Mouse (Mus musculus): ENCODE measurements around the gene Ahnak2. TPM values are rescaled to one million over a fixed set of nuclear protein-coding genes. Genes with fewer than 3 reads are reported as not detected.

The Ahnak2 gene
- polyA plus RNA-seq, 1 experiment from 2014 or later: 0.50 TPM

- ATAC-seq (replicated peaks; ENCODE audit: low FRiP score, low read depth) (no peak), DNase-seq (ENCODE audit: low spot score) (no peak)
- 86% methylated on average over 6 of the region's 6 CpGs for WGBS
- Histone ChIP-seq H3K27me3 (ENCODE audit: insufficient read depth, low read length) (no peaks in the 10 kb centered on the region), H3K9ac (ENCODE audit: low read depth, low read length) (peak overlapping the region; percentile 89; the same call in 1 of the 2 replicates), H3K4me2 (ENCODE audit: low read length) (peak overlapping the region; percentile 98), H3K9me3 (replicated peaks; ENCODE audit: low read length) (no peaks in the 10 kb centered on the region), H3K4me1 (replicated peaks; ENCODE audit: insufficient read depth, low read length) (peaks cover 9% of the 10 kb centered on the region; the same call in 1 of the 2 replicates), H3K4me3 (replicated peaks; ENCODE audit: low read depth, low read length) (peak overlapping the region; percentile 80; the same call in 1 of the 2 replicates), H3K27ac (no peak overlapping the region), H3K36me3 (ENCODE audit: insufficient read depth, low read length) (no peaks in the 10 kb centered on the region; the same call in 1 of the 2 replicates)
- TF ChIP-seq CTCF (IDR thresholded peaks at IDR 0.05; ENCODE audit: low read depth): no peak
Observed at GRCm38 (mm10) chr12:112723445-112723844, 79.0 kb downstream of the Ahnak2 start.

GRCm38 (mm10) chr12:112723028-112723330 lies 79.5 kb downstream of the Ahnak2 start:
- H3K4me2 ChIP-seq (ENCODE audit: low read length): peak overlapping the region; percentile 98
- H3K9me3 ChIP-seq (replicated peaks; ENCODE audit: low read length): no peaks in the 10 kb centered on the region
- no peak for ATAC-seq (replicated peaks; ENCODE audit: low FRiP score, low read depth)
- H3K4me1 ChIP-seq (replicated peaks; ENCODE audit: insufficient read depth, low read length): peaks cover 9% of the 10 kb centered on the region; the same call in 1 of the 2 replicates
- H3K27me3 ChIP-seq (ENCODE audit: insufficient read depth, low read length): no peaks in the 10 kb centered on the region
- H3K9ac ChIP-seq (ENCODE audit: low read depth, low read length): peak overlapping the region; percentile 89
- H3K27ac ChIP-seq: peak overlapping the region; percentile 96; the same call in 1 of the 2 replicates
- TF ChIP-seq CTCF (IDR thresholded peaks at IDR 0.05; ENCODE audit: low read depth): no peak
- 3% methylated on average over 5 of the region's 5 CpGs for WGBS
- H3K4me3 ChIP-seq (replicated peaks; ENCODE audit: low read depth, low read length): peak overlapping the region; percentile 80
- H3K36me3 ChIP-seq (ENCODE audit: insufficient read depth, low read length): no peaks in the 10 kb centered on the region; the same call in 1 of the 2 replicates
- no peak for DNase-seq (ENCODE audit: low spot score)

- H3K9me3 ChIP-seq (replicated peaks; ENCODE audit: low read length): no peaks in the 10 kb centered on the region
- peak overlapping the region; percentile 96 for H3K27ac ChIP-seq
- peak overlapping the region; percentile 89 for H3K9ac ChIP-seq (ENCODE audit: low read depth, low read length)
- TF ChIP-seq CTCF (IDR thresholded peaks at IDR 0.05; ENCODE audit: low read depth): no peak
- H3K4me2 ChIP-seq (ENCODE audit: low read length): peak overlapping the region; percentile 98
- H3K4me3 ChIP-seq (replicated peaks; ENCODE audit: low read depth, low read length): peak overlapping the region; percentile 80
- peak; percentile 31; the same call in 1 of the 2 replicates for ATAC-seq (replicated peaks; ENCODE audit: low FRiP score, low read depth)
- H3K36me3 ChIP-seq (ENCODE audit: insufficient read depth, low read length): no peaks in the 10 kb centered on the region; the same call in 1 of the 2 replicates
- H3K27me3 ChIP-seq (ENCODE audit: insufficient read depth, low read length): no peaks in the 10 kb centered on the region
- WGBS: under 1% methylated on average over 58 of the region's 75 CpGs
- peak; percentile 56 for DNase-seq (ENCODE audit: low spot score)
- peaks cover 9% of the 10 kb centered on the region; the same call in 1 of the 2 replicates for H3K4me1 ChIP-seq (replicated peaks; ENCODE audit: insufficient read depth, low read length)
Observed at GRCm38 (mm10) chr12:112722240-112723027, 80.0 kb downstream of the Ahnak2 start.

Small RNA genes within 50 kb of the gene (microRNA-seq; reads per million reads assigned to microRNA genes)
- gene Mir6940: not detected

Other genes with a start within 250 kb of the Ahnak2 start
- 2.5 and 3.8 TPM in 2 replicates for gene Inf2, start 213.9 kb downstream of the Ahnak2 start, polyA plus RNA-seq (2015; fragmentation: Nextera tagmentation; extraction: Ambion mirVana)
- 13.4 and 14.5 TPM in 2 replicates for gene Adssl1, start 182.6 kb downstream of the Ahnak2 start, polyA plus RNA-seq (2015; fragmentation: Nextera tagmentation; extraction: Ambion mirVana)
- 202 and 209 TPM in 2 replicates for gene Siva1, start 158.0 kb downstream of the Ahnak2 start, polyA plus RNA-seq (2015; fragmentation: Nextera tagmentation; extraction: Ambion mirVana)
- 72.5 and 114 TPM in 2 replicates for gene Akt1, start 127.8 kb downstream of the Ahnak2 start, polyA plus RNA-seq (2015; fragmentation: Nextera tagmentation; extraction: Ambion mirVana)
- gene Zbtb42, start 123.8 kb downstream of the Ahnak2 start, polyA plus RNA-seq (2015; fragmentation: Nextera tagmentation; extraction: Ambion mirVana): 5.9 and 6.7 TPM in 2 replicates
- 13.6 and 13.9 TPM in 2 replicates for gene Cep170b, start 82.2 kb downstream of the Ahnak2 start, polyA plus RNA-seq (2015; fragmentation: Nextera tagmentation; extraction: Ambion mirVana)
- gene Pld4, start 42.0 kb downstream of the Ahnak2 start, polyA plus RNA-seq (2015; fragmentation: Nextera tagmentation; extraction: Ambion mirVana): 7.8 TPM in 2 replicates
- gene Clba1, start 6.3 kb upstream of the Ahnak2 start, polyA plus RNA-seq (2015; fragmentation: Nextera tagmentation; extraction: Ambion mirVana): 16.0 and 18.4 TPM in 2 replicates
- gene Cdca4, start 26.8 kb upstream of the Ahnak2 start, polyA plus RNA-seq (2015; fragmentation: Nextera tagmentation; extraction: Ambion mirVana): 56.6 and 64.5 TPM in 2 replicates
- gene Gpr132, start 65.6 kb upstream of the Ahnak2 start, polyA plus RNA-seq (2015; fragmentation: Nextera tagmentation; extraction: Ambion mirVana): 0.10 and 0.11 TPM in 2 replicates
- 2.4 and 2.9 TPM in 2 replicates for gene Jag2, start 127.1 kb upstream of the Ahnak2 start, polyA plus RNA-seq (2015; fragmentation: Nextera tagmentation; extraction: Ambion mirVana)
- 99.2 and 102 TPM in 2 replicates for gene Nudt14, start 139.5 kb upstream of the Ahnak2 start, polyA plus RNA-seq (2015; fragmentation: Nextera tagmentation; extraction: Ambion mirVana)
- 22.8 and 24.9 TPM in 2 replicates for gene Btbd6, start 173.8 kb upstream of the Ahnak2 start, polyA plus RNA-seq (2015; fragmentation: Nextera tagmentation; extraction: Ambion mirVana)
- 41.4 and 43.6 TPM in 2 replicates for gene Brf1, start 198.0 kb upstream of the Ahnak2 start, polyA plus RNA-seq (2015; fragmentation: Nextera tagmentation; extraction: Ambion mirVana)
- 7.9 and 9.5 TPM in 2 replicates for gene Pacs2, start 211.9 kb upstream of the Ahnak2 start, polyA plus RNA-seq (2015; fragmentation: Nextera tagmentation; extraction: Ambion mirVana)